Mouse (Mus musculus): ENCODE results near the gene Exosc5. TPM values are rescaled to one million over a fixed set of nuclear protein-coding genes. Genes with fewer than 3 reads are reported as not detected.

Gene Exosc5
- total RNA-seq, 2 experiments from 2014 or later: 19.5 to 20.8 TPM

DNA sequence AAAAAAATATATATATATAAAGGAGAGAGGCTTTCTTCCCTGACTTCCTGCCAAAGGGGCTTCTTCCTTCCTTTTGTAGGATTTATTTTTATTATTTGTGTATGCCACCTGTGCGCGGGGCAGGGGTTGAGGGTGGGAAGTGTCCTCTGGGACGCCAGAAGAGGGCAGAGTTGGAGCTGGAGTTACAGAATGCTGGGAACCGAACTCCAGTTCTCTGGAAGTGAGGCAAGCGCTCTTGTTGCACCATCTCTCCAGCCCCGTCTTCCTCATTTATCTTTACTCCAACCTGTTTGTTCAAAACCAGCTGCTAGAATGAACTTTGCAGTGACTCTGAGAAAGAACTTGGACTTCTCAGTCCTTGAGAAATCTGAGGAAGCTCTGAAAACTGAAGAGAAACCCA is 21.0 kb downstream of the Exosc5 start:
- DNase-seq: no peak

DNA sequence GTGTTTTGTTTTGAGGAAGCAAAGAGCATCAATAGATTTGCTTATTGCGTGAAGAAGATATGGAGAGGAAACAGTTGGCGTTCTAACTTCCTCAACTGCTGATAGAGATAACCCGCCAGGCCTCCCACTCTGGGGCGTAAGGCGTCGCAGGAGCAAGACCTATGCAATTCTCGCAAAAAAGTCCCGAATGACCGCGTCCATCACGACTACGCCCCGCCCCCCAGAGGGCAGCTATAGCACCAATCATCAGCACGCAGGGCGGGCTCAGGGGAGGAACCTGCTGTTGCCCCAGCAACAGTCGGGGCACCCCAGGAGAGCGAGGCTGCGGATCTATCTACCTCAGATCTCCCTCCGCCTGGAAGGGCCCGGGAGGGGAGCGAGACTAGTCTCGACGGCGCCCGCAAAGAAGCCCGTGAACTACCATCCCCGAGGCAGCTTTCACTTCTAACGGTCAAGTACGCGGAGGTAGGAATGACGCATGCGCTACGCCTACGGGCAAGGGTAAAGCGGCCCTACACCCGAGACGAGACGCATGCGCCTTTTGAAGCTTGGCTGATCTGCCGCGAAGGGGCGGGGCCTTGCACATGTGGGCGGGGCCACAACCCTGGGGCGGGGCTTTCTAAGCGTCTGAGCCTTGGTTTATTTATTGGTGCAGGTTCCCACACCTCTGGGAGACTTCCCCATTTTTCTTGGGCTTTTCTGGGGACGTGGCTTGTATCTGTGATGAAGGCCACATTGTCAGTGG is 21.7 kb downstream of the Exosc5 start, which contains the start of gene B9d2:
B9d2 (plus strand) TSS at position 267 of the 745 bp plus-strand sequence.
- peak; percentile 93 for DNase-seq

DNA sequence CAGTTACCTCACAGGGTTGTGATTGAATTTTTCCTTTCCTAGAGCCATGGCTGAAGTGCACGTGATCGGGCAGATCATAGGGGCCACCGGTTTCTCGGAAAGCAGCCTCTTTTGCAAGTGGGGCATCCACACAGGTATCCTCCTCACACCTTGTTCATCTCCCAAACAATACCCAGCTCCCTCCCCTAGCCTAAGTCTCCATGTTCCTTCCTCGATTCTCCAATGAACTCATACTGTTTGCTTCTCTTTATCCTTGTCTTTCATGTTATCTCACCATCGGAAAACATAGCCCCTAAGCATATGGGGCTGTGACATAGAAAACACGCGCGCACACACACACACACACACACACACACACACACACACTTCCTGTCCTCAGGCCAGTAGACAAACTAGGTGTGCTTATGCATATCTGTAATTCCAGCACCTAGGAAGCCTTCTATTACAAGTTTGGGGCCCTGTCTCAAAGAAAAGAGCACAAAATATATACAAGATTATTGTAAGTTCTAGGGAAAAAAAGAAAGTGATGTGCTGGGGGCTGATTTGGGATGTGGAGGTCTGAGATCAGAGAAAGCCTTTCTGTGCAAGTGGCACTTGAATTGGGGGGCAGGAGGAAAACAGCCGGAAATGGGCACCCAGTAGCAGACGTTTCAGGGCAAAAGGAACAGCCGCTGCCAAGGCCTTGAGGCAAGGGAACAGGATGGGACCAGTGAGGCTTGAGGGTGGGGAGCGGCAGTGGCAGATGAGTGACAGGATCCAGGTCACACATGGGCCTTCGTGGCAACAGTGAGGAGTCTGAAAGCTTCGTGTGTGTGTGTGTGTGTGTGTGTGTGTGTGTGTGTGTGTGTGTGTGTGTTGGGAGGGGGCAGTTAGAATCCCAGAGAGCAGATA is 22.6 kb downstream of the Exosc5 start:
- no peak for DNase-seq

DNA sequence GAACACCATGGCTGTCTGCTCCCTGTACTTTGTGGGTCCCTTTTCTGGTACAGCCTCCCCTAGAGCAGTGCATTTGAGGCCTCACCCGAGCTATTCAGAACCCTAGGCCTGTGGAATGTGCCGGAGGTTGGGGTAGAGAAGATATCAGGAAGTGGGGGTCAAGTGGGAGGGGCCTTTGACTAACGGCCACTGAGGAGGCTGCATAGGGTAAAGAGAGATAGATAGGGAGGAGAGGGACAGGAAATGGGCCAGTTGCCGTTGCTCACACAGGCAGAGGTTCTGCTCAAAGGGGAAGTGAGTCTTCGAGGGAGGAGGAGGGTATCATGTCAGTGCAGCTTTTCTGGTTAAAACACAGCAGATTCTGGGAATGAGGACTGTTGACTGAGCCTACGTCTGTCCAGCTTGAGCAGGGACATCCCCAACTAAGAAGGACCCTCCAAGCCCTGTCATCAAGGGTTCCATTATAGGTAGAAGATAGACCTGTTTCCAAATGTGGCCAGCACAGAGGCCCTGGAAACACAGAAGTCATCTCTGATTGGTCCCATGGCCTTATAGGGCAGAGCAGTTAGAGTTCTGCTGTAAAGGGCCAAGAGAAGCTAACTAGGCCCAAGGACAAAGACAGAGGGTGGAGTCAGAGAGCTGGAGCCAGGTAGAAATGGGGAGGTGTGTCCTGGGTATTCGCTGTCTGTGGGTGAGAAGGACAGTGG is 24.7 kb downstream of the Exosc5 start:
- no peak for DNase-seq

DNA sequence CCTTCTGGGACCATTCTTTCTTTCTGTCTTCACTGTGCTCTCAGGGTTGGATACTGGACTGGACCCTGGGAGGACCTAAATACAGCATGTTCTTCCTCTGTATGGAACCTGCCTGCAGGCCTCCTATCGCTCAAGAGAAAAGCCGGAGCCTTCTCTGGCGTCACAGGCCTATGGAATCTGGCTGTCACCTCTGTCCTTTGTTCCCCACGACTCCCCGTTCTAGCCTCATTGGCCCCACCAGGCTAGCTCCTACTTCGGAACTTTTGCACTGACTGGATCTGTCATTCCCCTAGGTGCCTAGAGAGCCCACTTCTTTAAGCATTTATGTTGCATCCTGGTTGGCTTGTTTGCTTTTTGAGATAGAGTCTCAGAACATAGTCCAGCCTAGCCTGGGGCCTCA is 25.7 kb downstream of the Exosc5 start:
- no peak for DNase-seq

DNA sequence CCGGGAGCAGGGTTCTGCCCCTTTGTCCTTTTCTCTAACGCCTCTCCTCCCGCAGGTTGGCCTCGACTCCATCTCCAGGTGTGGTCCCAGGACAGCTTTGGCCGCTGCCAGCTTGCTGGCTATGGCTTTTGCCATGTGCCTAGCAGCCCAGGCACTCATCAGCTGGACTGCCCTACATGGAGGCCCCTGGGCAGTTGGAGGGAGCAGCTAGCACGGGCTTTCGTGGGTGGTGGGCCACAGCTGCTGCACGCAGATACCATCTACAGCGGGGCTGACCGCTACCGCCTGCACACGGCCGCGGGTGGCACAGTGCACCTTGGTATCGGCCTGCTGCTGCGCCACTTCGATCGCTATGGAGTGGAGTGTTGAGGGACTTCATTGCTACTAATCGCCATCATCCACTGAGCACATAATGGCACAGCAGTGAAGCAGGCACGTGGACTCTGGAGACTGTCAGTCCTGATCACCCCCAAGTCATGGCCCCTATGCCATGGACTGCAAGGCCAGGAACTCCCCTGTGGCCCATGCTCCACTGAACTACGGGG is 27.0 kb downstream of the Exosc5 start:
- DNase-seq: no peak

DNA sequence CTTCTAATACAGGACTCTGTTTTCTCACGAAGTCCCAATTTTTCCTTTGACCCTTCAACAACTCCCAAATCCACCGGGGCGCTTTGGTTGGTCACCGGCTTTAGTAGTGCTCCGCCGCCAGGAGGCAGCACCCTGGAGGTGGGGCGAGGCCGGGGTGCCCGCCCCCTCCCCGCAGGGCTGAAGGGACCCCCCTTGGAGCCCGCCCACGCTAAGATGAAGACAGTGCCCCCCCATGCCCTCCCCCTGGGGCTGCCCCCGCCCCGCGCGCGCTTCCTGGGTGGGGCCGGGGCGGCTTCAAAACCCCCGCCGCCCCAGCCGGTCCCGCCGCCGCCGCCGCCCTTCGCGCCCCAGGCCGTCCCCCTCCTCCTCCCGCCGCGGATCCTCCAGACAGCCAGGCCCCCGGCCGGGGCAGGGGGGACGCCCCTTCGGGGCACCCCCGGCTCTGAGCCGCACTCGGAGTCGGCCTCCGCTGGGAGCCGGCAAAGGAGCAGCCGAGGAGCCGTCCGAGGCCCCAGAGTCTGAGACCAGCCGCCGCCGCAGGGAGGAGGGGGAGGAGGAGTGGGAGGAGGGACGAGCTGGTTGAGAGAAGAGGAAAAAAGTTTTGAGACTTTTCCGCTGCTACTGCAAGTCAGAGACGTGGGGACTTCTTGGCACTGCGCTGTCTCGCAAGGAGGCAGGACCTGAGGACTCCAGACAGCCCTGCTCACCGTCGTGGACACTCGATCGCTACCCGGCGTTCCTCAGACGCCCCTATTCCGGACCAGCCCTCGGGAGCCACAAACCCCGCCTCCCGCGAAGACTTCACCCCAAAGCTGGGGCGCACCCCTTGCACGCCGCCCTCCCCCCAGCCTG is 27.9 kb downstream of the Exosc5 start, which contains the start of gene Tgfb1:
Tgfb1 (plus strand) TSS at position 323 of the 852 bp plus-strand sequence.
- DNase-seq: peak; percentile 86

DNA sequence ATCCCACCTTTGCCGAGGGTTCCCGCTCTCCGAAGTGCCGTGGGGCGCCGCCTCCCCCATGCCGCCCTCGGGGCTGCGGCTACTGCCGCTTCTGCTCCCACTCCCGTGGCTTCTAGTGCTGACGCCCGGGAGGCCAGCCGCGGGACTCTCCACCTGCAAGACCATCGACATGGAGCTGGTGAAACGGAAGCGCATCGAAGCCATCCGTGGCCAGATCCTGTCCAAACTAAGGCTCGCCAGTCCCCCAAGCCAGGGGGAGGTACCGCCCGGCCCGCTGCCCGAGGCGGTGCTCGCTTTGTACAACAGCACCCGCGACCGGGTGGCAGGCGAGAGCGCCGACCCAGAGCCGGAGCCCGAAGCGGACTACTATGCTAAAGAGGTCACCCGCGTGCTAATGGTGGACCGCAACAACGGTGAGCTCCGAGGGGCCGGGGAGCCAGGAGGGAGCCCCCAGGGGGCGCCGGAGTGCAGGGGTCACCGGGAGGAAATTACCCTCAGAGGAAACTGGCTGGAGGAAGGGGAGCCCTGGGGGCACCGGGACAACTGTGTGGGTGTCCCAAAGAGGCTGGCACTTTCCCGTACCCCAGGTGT is 28.9 kb downstream of the Exosc5 start:
- DNase-seq: no peak

DNA sequence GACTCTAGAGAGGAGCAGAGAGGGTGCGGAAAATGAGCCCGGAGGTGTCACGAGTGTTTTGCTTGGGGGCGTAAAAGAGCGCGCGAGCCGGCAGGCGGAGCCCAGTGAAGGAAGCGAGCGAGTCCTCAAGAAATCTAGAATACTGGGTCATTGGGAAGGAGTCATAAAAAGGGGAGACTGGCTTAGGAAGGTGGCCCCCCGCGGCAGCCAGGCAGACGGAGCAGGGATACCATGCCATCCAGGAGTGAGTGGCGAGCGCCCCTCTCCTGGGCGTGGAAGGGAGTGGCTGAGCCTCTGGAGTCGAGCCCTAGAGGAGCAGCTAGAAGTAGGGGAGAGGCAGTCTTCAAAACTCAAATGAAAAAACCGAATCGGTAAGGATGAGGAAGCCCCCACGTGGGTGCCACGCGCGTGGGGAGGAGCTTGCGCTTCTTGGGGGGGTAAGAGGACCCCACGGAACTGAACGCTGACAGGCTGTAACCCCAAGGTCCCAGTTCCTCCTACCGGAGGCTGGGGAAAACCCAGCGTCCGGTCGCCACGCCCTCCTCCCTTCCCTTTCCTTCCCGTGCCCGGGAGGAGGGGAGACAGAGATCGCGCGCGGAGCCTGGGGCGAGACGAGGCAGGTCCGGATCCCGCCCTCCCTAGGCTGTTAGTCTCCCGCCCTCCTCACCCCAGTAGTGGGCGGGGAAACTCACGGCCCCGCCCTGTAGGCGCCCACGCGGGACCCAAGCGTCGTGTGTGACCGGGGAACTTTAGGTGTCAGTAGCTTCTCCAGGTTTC is 30.0 kb downstream of the Exosc5 start:
- DNase-seq: peak; percentile 79

DNA sequence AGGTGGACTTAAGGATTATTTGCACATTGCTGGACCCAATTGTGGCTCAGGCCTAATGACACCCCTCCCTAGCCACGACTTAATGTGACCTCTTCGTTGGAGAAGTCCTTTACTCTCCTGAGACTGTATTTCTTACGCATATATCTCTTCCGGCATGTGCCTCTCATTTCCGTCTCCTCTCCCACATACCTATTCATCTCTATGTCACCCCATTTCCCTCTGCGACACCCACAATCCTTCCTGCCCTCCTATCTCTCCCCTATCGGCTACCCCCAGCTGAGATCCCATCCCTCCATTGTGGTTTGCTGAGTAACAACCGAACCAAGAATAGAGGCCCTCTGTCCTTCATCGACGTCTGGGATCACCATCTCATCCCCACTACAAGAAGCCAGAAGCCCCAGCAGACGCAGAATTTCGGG is 30.6 kb downstream of the Exosc5 start:
- DNase-seq: no peak

DNA sequence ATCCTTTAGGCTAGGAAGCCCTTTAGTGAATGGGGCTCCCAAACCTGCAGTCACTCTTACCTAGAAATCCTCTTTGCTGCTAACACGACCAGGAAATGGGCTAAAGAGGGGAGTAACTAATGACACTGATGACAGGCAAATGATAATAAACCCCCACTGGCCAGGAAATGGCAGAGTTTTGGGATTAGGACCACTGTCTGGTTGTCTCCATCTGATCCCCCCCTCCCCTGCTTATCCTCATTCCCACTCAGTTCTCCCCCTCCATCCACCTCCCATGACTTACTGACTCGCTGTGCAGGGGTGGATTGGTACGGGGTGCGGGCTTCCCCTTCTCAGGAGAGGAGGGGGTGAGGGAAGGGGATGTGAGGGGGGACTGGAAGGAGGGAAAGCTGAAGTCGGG is 31.1 kb downstream of the Exosc5 start:
- no peak for DNase-seq

DNA sequence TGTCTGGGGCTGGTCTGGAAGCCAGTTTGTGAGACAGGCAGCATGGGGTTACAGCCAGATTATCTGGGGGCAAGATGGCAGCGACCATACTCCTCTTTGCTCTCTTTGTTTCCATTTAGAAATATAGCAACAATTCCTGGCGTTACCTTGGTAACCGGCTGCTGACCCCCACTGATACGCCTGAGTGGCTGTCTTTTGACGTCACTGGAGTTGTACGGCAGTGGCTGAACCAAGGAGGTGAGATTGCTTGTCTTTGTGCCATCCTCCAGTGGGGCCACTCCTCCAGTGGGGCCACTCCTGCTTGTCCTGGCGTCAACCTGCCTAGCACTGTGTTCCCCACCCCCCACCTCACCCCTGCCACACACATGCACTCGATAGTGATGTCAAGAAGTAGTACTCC is 35.1 kb downstream of the Exosc5 start:
- no peak for DNase-seq

DNA sequence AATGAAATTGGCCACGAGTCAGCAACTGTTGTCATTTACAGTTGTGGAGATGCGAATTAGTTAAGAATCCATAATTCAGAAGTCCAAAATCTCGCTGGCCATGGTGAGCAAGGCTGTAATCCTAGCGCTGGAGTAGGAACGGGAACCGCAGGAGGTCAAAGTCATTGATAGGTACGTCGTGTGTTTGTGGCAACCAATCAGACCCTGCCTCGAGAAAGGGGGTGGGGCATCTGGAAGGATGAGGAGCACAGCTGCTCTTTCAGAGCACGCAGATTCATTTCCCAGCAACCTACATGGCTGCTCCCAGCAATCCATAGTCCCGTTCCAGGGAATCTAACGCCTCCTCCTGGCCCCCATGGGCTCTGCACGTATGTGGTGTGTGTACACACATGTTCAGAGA is 40.9 kb downstream of the Exosc5 start:
- no peak for DNase-seq

DNA sequence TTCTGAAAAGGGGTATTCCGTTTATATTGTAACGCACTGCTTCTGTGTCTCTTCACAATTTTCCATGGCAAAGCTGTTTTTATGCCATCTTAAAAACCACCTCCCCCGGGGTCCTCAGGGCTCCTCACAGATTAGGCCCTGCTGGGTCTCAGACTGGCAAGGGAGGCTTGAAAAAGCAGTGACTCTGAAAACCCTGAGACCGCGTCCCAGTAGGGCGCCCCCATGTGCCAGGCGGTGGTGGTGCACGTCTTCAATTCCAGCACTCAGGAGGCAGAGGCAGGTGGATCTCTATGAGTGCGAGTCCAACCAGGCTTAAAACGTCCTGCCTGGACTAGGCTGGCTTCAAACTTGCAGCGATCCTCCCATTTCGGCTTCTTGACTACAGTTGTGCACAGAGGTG is 41.8 kb downstream of the Exosc5 start:
- no peak for DNase-seq

DNA sequence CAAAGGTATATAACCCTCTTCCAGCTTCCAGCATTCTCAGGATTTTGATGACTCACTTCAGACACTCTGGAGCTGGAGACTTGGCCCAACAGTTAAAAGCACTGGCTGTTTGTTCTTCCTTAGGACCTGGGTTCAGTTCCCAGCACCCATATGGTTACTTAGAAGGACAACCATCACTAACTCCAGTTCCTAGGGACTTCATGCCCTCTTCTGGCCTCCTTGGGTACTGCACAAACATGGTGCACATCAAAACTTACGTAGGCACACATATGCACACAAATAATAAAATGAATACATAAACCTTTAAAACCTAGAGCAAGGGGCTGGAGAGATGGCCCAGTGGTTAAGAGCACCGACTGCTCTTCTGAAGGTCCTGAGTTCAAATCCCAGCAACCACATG is 43.4 kb downstream of the Exosc5 start:
- DNase-seq: no peak

DNA sequence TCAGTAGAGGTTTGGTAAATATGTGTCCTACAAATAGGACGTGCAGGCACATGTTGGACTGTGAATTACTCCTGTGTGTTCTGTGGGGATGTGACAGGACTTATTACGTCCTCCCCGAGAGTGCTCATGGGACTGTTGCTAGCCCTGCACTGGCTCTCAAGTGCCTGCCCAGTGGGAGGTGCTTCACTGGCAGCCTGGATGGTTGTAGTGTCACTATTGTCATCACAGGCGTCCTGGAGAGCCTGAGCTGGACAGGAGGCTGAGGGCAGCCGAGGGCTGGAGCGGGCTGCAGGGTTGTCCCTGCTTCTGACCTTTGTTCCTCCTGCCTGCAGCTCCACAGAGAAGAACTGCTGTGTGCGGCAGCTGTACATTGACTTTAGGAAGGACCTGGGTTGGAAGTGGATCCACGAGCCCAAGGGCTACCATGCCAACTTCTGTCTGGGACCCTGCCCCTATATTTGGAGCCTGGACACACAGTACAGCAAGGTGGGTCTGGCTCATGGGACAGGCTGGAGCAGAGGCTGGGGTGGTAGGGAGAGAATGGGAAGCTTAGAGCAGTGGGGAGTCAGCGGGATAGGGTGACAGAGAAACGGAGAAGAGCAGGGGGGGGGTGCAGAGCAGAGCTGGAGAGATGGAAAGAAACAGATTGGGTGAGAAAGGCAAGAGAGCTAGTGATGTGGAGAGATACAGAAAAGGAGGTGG is 45.0 kb downstream of the Exosc5 start:
- DNase-seq: no peak

DNA sequence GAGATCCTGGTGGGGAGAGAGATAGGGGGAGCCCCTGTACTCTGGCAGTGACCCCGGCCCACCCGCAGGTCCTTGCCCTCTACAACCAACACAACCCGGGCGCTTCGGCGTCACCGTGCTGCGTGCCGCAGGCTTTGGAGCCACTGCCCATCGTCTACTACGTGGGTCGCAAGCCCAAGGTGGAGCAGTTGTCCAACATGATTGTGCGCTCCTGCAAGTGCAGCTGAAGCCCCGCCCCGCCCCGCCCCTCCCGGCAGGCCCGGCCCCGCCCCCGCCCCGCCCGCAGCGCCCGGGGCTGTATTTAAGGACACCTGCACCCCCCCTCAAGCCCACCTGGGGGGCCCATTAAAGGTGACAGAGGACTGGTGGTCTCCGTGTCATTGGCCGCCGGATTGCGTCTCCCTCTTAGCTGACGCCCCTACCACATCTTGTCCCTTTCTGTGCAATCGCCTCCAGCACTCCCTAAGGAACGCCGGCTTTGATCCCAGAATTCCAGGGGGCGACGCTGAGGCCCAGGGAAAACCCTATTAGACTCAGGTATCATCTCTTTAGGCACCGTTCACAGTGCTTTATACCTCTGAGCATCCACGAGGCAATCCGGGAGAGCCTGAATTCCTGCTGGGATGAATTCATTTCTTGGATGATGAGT is 45.9 kb downstream of the Exosc5 start:
- no peak for DNase-seq

DNA sequence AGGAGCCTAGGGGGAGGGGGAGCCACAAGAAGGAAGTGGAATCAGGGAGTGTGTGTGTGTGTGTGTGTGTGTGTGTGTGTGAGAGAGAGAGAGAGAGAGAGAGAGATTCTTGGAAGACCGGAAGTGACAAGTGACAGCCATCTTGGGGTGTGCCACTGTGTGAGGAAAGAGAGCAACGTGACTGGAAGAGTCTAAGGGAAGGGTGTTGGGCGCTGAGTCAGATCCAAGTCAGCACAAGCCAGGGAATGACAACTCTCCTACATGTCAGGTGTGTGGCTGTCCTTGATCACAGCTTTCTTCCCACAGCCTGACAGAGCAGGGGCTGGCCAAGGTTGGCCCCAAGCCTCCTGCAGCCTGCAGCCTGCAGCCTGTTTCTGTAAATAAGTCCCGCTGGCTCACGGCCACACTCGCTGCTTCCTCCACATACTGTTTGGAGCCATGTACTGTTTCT is 46.9 kb downstream of the Exosc5 start:
- DNase-seq: no peak

All from gastrocnemius, postnatal 25 days (tissue).